Mouse (Mus musculus) kidney, adult 2 months (tissue): ENCODE data around the gene Arih2.

Experiments
- CTCF ChIP-seq: fragments of 200-500 bp; conservative IDR thresholded peaks from 2 replicates; pipeline ENCODE4 v1.5.1; 2011; ENCODE audit warnings: low read depth, mild to moderate bottlenecking, control low read depth, low read length, moderate library complexity, mixed read lengths; ENCODE audit not compliant: insufficient read depth, insufficient read length
- POLR2A ChIP-seq: fragments of 200-500 bp; IDR thresholded peaks from one replicate; pipeline ENCODE4 v1.6.1; 2011; ENCODE audit warnings: low read depth, low read length, control low read depth

DNA sequence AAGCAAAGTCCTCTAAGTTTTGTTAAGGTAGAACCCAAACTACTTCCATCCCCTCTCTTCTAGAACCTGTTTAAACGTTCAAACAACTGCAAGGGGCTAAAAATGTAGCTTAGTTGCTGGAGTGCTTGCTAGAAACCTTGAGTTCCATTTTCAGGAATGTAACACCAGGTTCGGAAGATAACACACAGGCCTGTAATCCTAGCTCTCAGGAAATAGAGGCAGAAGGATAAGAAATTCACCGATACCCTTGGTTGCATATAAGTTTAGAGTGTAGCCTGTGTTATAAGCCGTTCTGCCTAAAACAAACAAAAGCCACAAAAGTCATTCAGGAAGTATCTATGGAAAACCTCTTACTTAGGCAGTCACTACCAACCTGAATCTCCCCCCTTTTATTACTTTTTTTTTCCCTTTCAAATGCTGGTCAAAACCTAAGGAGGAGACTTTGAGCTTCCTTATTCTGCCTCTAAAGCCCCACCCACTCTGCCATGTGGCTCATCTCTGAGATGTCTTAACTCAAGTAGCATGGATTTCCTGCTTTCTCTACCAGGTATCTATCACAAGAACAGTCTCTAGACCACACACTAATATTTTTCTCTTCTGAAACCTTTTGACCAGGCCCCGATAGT is 17.4 kb downstream of the Arih2 start:
- TF ChIP-seq CTCF (no peak), POLR2A (no peak)
